Mouse (Mus musculus) stomach, postnatal 0 days (tissue): ENCODE results near the gene Gpr27. TPM values are rescaled to one million over a fixed set of nuclear protein-coding genes. Genes with fewer than 3 reads are reported as not detected.

ENCODE experiments used
- ATAC-seq: fragments of 200-750 bp; cut with Nextera tagmentation; 2 replicates; pipeline ENCODE4 v1.8.0; 2017; ENCODE audit not compliant: low FRiP score, low TSS enrichment
- DNase-seq: peaks from one replicate; pipeline ENCODE4 v3.0.0-alpha.2; 2016; ENCODE audit warnings: low spot score
- H3K27ac ChIP-seq: fragments of 300-500 bp; sonication (generic); replicated peaks from 2 replicates; pipeline ENCODE4 v1.5.1; 2014; ENCODE audit warnings: mild to moderate bottlenecking, control low read depth
- H3K27me3 ChIP-seq: fragments of 300-500 bp; sonication (generic); 2 replicates; pipeline ENCODE4 v1.6.1; 2014; ENCODE audit warnings: low read length; ENCODE audit not compliant: control insufficient read depth, insufficient read depth
- H3K36me3 ChIP-seq: fragments of 300-500 bp; sonication (generic); 2 replicates; pipeline ENCODE4 v1.6.1; 2014; ENCODE audit warnings: low read length, mixed read lengths; ENCODE audit not compliant: control insufficient read depth, insufficient read depth
- H3K4me1 ChIP-seq: fragments of 300-500 bp; sonication (generic); replicated peaks from 2 replicates; pipeline ENCODE4 v1.6.1; 2014; ENCODE audit warnings: antibody characterized with exemption; ENCODE audit not compliant: control insufficient read depth, insufficient read depth
- H3K4me2 ChIP-seq: fragments of 300-500 bp; sonication (generic); replicated peaks from 2 replicates; pipeline ENCODE4 v1.6.1; 2014; ENCODE audit warnings: low read depth, mild to moderate bottlenecking, control low read depth, moderate library complexity
- H3K4me3 ChIP-seq: fragments of 300-500 bp; sonication (generic); 2 replicates; pipeline ENCODE4 v1.5.1; 2014; ENCODE audit warnings: low read depth, low read length, control low read depth
- H3K9ac ChIP-seq: fragments of 300-500 bp; sonication (generic); 2 replicates; pipeline ENCODE4 v1.6.1; 2014; ENCODE audit warnings: mild to moderate bottlenecking, low read length, control low read depth, mixed read lengths
- H3K9me3 ChIP-seq: fragments of 300-500 bp; sonication (generic); 2 replicates; pipeline ENCODE4 v1.6.1; 2016; ENCODE audit warnings: low read length; ENCODE audit not compliant: control insufficient read depth
- CTCF ChIP-seq: IDR thresholded peaks from 2 replicates; pipeline ENCODE4 v1.5.1; 2016; ENCODE audit warnings: antibody characterized with exemption, low read depth, mild to moderate bottlenecking, moderate library complexity
- EP300 ChIP-seq: optimal IDR thresholded peaks from 2 replicates; pipeline ENCODE3; 2016; ENCODE audit warnings: antibody characterized with exemption
- WGBS: fragments of 180-500 bp; shearing (Covaris S2); extraction: QIAGEN DNeasy Blood & Tissue Kit; methylation state at CpG from one replicate; pipeline ENCODE4 v1.1.7; 2014; 5-methylcytosine and 5-hydroxymethylcytosine counted together
- polyA plus RNA-seq: library from polyadenylated mRNA; unstranded; fragments of >200 nt; fragmentation: Nextera tagmentation; extraction: Ambion mirVana; gene quantifications from 2 replicates; pipeline ENCODE4 v1.2.1, GENCODE M21; 2015

The Gpr27 gene
- polyA plus RNA-seq, 1 experiment from 2014 or later, result 2.5 TPM

DNA sequence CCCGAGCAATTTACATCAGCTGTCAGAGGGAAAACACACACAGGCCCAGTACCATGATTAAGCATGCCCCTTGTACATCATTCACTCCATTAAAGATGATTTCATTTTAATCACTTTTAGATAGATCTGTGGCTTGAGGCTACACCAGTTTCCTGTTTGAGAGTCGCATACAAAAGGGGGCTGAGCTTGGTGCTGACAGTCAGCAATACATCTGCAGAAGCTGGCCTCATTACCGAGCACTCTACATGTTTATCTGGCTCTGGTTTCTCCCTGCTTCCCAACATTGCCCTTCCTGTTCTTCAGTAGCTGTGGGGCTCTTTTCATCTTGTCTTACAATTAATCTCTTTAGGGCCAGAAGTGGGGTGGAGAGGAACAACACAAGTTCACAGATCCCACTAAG lies 32.0 kb upstream of the Gpr27 start:
- no peaks in the 10 kb centered on the region; the same call in 1 of the 2 replicates for H3K4me1 ChIP-seq
- H3K27ac ChIP-seq, result no peak overlapping the region
- no peak overlapping the region for H3K4me2 ChIP-seq
- no peaks in the 10 kb centered on the region for H3K27me3 ChIP-seq
- ATAC-seq (no peak), DNase-seq (no peak)
- H3K4me3 ChIP-seq, result no peak overlapping the region
- no peak for TF ChIP-seq CTCF
- TF ChIP-seq EP300, result no peak
- no peaks in the 10 kb centered on the region for H3K9me3 ChIP-seq
- H3K36me3 ChIP-seq, result no peaks in the 10 kb centered on the region
- no peak overlapping the region for H3K9ac ChIP-seq
- WGBS, result 34% methylated on average over 3 of the region's 3 CpGs

DNA sequence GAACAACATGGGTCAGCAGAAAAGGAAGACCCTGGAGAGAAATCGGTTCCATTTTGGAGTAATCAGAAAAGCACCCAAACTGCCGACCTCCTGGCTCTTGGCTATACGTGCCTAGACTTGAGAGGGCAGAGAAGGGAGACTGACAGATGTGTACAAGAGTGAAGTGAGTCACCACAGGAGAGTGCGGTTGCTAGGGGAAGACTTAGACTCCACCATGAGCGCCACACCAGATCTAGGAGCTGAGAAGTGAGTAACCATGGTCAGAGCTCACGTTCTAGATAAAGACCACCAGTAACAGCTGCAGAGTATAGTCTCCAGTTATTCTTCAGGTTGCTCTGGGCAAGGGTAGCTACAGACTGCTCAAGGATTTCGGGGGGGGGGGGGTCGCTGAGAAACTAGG lies 29.2 kb upstream of the Gpr27 start:
- ATAC-seq (no peak), DNase-seq (no peak)
- Histone ChIP-seq H3K4me2 (no peak overlapping the region), H3K4me1 (no peaks in the 10 kb centered on the region; the same call in 1 of the 2 replicates), H3K9me3 (no peaks in the 10 kb centered on the region), H3K36me3 (no peaks in the 10 kb centered on the region), H3K4me3 (no peak overlapping the region), H3K27me3 (no peaks in the 10 kb centered on the region), H3K9ac (no peak overlapping the region), H3K27ac (no peak overlapping the region)
- no peak for TF ChIP-seq CTCF
- TF ChIP-seq EP300, result no peak
- WGBS, result 66% methylated on average over 8 of the region's 8 CpGs

DNA sequence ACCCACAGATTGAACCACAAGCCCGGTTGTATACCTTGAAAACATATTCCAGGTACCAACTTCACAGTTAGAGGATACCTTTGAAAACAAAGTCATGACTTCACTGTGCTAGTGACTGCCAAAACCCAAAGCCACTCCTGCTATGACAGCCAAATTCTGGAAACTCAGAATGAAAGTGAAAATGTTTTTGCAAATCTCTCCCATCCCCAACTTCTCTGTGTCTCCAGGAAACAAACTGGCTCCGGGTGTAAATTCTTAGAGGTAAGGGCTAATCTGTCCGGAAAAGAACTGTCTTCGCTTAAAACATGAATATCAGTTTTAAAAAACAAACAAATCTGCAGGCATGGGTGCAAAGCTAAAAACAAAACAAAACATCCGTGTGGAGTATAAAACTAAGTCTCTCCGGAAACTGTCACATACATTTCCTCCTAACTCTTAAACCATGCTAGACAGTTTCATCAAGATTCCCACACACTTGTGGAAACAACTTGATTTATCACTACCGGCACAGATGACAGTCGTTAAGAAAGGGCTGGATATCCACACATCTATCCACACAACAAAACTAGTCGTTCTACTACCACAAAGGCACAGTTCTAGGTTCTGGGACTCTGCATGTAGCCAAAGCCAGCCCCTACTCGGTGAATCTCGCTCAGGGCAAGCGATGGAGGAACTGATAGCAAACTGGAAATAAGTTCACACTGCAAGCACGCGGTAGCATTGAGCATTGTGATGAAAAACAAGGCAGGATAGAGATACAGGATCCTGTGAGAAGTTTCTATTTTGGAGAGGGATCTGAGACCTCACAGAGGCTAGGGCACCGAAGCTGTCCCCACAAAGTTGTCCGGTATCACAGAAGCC lies 26.8 kb upstream of the Gpr27 start:
- Histone ChIP-seq H3K4me1 (no peaks in the 10 kb centered on the region; the same call in 1 of the 2 replicates), H3K9me3 (no peaks in the 10 kb centered on the region), H3K27ac (peak overlapping the region; percentile 78), H3K4me2 (peak overlapping the region; percentile 91), H3K9ac (peak overlapping the region; percentile 77), H3K4me3 (peak overlapping the region; percentile 85), H3K27me3 (no peaks in the 10 kb centered on the region), H3K36me3 (no peaks in the 10 kb centered on the region)
- DNase-seq, result no peak
- no peak for ATAC-seq
- WGBS, result 23% methylated on average over 16 of the region's 16 CpGs
- TF ChIP-seq EP300 (no peak), CTCF (no peak)

DNA sequence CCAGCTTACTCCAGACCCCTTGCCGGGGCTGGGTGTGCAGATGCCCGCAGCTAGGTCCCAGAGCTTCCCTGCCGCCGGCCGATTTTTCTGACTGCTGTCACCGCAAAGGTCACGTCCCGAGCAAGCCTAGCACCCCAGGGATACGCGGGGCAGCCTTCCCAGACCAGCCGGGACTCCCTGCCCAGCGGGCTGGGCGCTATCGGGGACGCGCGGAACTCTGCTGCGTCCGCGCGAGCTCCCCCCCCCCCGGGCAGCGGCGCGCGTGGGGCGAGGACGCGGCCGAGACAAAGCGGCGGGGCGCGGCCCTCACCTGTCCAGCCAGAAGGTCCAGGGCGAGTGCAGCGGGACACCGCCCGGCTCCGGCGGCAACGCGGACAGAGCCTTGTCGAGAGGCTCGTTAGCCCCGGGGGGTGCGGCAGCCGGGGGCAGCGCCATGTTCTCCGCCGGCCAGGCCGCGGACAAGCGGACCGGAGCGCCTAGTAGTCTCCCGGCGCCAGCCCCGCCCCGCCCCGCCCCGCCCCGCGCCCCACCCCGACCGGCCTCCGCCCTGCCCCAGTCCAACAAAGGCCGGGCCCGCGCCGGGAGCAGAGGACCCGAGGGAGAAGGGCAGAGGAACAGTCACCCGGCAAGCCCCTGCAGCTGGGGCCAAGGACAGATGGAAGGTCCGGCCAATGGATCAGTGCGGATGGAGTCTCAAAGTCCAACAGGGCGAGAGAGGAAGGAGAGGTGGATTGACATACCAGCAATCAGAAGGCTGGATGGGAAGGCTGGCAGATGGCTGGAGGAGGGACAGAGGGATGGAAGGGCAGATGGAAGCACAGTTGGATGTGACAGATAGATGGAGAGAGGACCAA lies 25.9 kb upstream of the Gpr27 start, which contains the start of the genes Eif4e3 and Gm20696:
TSS of gene Eif4e3 (minus strand) at position 454 of the 854 bp plus-strand sequence.
TSS of gene Gm20696 (minus strand) at position 480 of the 854 bp plus-strand sequence.
- no peaks in the 10 kb centered on the region for H3K36me3 ChIP-seq
- ATAC-seq (peak; percentile 82), DNase-seq (peak; percentile 78)
- no peaks in the 10 kb centered on the region for H3K27me3 ChIP-seq
- peak within 1 kb of the TSS; percentile 85 for H3K4me3 ChIP-seq
- peak within 1 kb of the TSS; percentile 77 for H3K9ac ChIP-seq
- WGBS, result 1% methylated on average over 60 of the region's 75 CpGs
- no peaks in the 10 kb centered on the region for H3K9me3 ChIP-seq
- H3K4me1 ChIP-seq, result no peaks in the 10 kb centered on the region; the same call in 1 of the 2 replicates
- peak within 1 kb of the TSS; percentile 78 for H3K27ac ChIP-seq
- peak within 1 kb of the TSS; percentile 91 for H3K4me2 ChIP-seq
- no peak for TF ChIP-seq CTCF

DNA sequence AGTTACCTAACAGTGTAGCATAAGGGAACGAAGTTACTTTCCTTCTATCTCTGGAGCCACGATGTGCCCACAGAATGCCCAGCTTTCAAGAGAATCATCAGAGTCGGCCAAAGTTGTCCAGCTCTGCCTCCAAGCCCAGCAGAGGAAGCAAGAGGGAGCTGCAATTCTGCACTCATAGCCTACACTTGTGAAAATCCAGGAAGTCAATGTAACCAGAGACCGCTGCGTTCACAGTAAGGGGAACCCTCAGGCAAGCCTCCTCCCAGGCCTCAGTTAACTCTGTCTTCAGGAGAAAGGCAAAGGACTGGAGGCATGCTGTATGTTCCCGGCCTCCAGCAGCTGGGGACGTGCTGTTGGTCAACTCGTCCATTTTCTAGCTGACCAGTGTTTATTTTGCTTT lies 25.2 kb upstream of the Gpr27 start:
- peak overlapping the region; percentile 85 for H3K4me3 ChIP-seq
- 43% methylated on average over 8 of the region's 8 CpGs for WGBS
- no peaks in the 10 kb centered on the region for H3K36me3 ChIP-seq
- no peaks in the 10 kb centered on the region; the same call in 1 of the 2 replicates for H3K4me1 ChIP-seq
- no peak for DNase-seq
- no peaks in the 10 kb centered on the region for H3K27me3 ChIP-seq
- H3K27ac ChIP-seq, result peak overlapping the region; percentile 78; the same call in 1 of the 2 replicates
- H3K4me2 ChIP-seq, result peak overlapping the region; percentile 91; the same call in 1 of the 2 replicates
- no peak for ATAC-seq
- H3K9me3 ChIP-seq, result no peaks in the 10 kb centered on the region
- TF ChIP-seq EP300 (no peak), CTCF (0 out of 2 replicates have a peak, but pooled peaks have one; percentile 17)
- no peak overlapping the region; the same call in 1 of the 2 replicates for H3K9ac ChIP-seq
